Mouse (Mus musculus) left cerebral cortex, adult 8-10 months (tissue): ENCODE data around the gene Vegfa. TPM values are rescaled to one million over a fixed set of nuclear protein-coding genes. Genes with fewer than 3 reads are reported as not detected.
"Not testable (repeated sequence)": the region's sequence is repeated elsewhere in the genome, so short reads cannot be mapped to it uniquely, and the experiment has no call there.

Experiments used
- DNase-seq, 2 experiments: peaks; one replicate each; pipeline ENCODE4 v3.0.0; 2022; ENCODE audit warnings: low spot score in 2 of 2
- total RNA-seq, 4 experiments: library from RNA; stranded (reverse); gene quantifications; 2 replicates each; pipeline ENCODE4 v1.2.4; 2022

Gene Vegfa
- total RNA-seq, 4 experiments from 2014 or later = 77.1 to 81.3 (median 79.9) TPM

- DNase-seq = no peak
These were observed 28.3 kb downstream of the Vegfa start for GRCm38 (mm10) chr17:46003717-46004481.

GRCm38 (mm10) chr17:45999366-45999940, 32.7 kb downstream of the Vegfa start:
- no peak for DNase-seq

- no peak for DNase-seq
These were observed 33.8 kb downstream of the Vegfa start for GRCm38 (mm10) chr17:45998363-45998762.

- no peak for DNase-seq
These were observed 35.2 kb downstream of the Vegfa start for GRCm38 (mm10) chr17:45996921-45997444.

- no peak for DNase-seq
These were observed 37.8 kb downstream of the Vegfa start for GRCm38 (mm10) chr17:45994281-45994817.

- no peak for DNase-seq
These were observed 45.3 kb downstream of the Vegfa start for GRCm38 (mm10) chr17:45986915-45987314.

- no peak for DNase-seq
These were observed 45.8 kb downstream of the Vegfa start for GRCm38 (mm10) chr17:45986374-45986773.

GRCm38 (mm10) chr17:45983185-45983584, 49.0 kb downstream of the Vegfa start:
- not testable (repeated sequence) for DNase-seq

- no peak for DNase-seq
These were observed 50.3 kb downstream of the Vegfa start for GRCm38 (mm10) chr17:45981841-45982240.

- DNase-seq = no peak
These were observed 53.0 kb downstream of the Vegfa start for GRCm38 (mm10) chr17:45979025-45979805.

GRCm38 (mm10) chr17:45974461-45974860, 57.7 kb downstream of the Vegfa start:
- no peak for DNase-seq

- DNase-seq = no peak
These were observed 59.0 kb downstream of the Vegfa start for GRCm38 (mm10) chr17:45973214-45973613.

GRCm38 (mm10) chr17:45972405-45972804, 59.8 kb downstream of the Vegfa start:
- no peak for DNase-seq

- DNase-seq = no peak
These were observed 60.4 kb downstream of the Vegfa start for GRCm38 (mm10) chr17:45971800-45972199.

GRCm38 (mm10) chr17:45970741-45971550, 61.2 kb downstream of the Vegfa start:
- no peak for DNase-seq

GRCm38 (mm10) chr17:45969596-45969995, 62.6 kb downstream of the Vegfa start:
- DNase-seq = no peak

GRCm38 (mm10) chr17:45968341-45968740, 63.8 kb downstream of the Vegfa start:
- DNase-seq = no peak
